Mouse (Mus musculus) lung, embryonic 14.5 days (tissue): ENCODE data around the gene Atn1. TPM values are rescaled to one million over a fixed set of nuclear protein-coding genes. Genes with fewer than 3 reads are reported as not detected.

Experiments used
- ATAC-seq: fragments of 200-750 bp; cut with Nextera tagmentation; 2 replicates; pipeline ENCODE4 v1.8.0; 2017; ENCODE audit warnings: mild to moderate bottlenecking, moderate TSS enrichment, moderate library complexity; ENCODE audit not compliant: insufficient read depth
- DNase-seq: peaks from one replicate; pipeline ENCODE4 v3.0.0-alpha.2; 2015
- H3K27ac ChIP-seq: fragments of 300-500 bp; sonication (generic); 2 replicates; pipeline ENCODE4 v1.5.1; 2014; ENCODE audit warnings: low read depth, mild to moderate bottlenecking, moderate library complexity
- H3K27me3 ChIP-seq: fragments of 300-500 bp; sonication (generic); 2 replicates; pipeline ENCODE4 v1.6.1; 2014; ENCODE audit warnings: low read length, control low read depth; ENCODE audit not compliant: insufficient read depth
- H3K36me3 ChIP-seq: fragments of 300-500 bp; sonication (generic); 2 replicates; pipeline ENCODE4 v1.6.1; 2014; ENCODE audit warnings: control low read depth; ENCODE audit not compliant: insufficient read depth
- H3K4me1 ChIP-seq: fragments of 300-500 bp; sonication (generic); 2 replicates; pipeline ENCODE4 v1.6.1; 2014; ENCODE audit warnings: antibody characterized with exemption, control low read depth; ENCODE audit not compliant: insufficient read depth
- H3K4me2 ChIP-seq: fragments of 300-500 bp; sonication (generic); 2 replicates; pipeline ENCODE4 v1.6.1; 2014; ENCODE audit warnings: mild to moderate bottlenecking
- H3K4me3 ChIP-seq: fragments of 300-500 bp; sonication (generic); 2 replicates; pipeline ENCODE4 v1.5.1; 2014; ENCODE audit warnings: low read depth, low read length
- H3K9ac ChIP-seq: fragments of 300-500 bp; sonication (generic); 2 replicates; pipeline ENCODE4 v1.6.1; 2014
- H3K9me3 ChIP-seq: fragments of 300-500 bp; sonication (generic); 2 replicates; pipeline ENCODE4 v1.6.1; 2016; ENCODE audit warnings: low read depth, low read length, control low read depth
- CTCF ChIP-seq: IDR thresholded peaks from 2 replicates; pipeline ENCODE4 v1.5.1; 2016; ENCODE audit warnings: antibody characterized with exemption, low read depth
- WGBS: fragments of 180-500 bp; shearing (Covaris S2); extraction: QIAGEN DNeasy Blood & Tissue Kit; methylation state at CpG from one replicate; pipeline ENCODE4 v1.1.7; 2014; 5-methylcytosine and 5-hydroxymethylcytosine counted together
- polyA plus RNA-seq: library from polyadenylated mRNA; unstranded; fragments of >200 nt; fragmentation: Nextera tagmentation; extraction: Ambion mirVana; gene quantifications from 2 replicates; pipeline ENCODE4 v1.2.1, GENCODE M21; 2014

Atn1 gene
- polyA plus RNA-seq, 1 experiment from 2014 or later: 15.1 TPM

DNA sequence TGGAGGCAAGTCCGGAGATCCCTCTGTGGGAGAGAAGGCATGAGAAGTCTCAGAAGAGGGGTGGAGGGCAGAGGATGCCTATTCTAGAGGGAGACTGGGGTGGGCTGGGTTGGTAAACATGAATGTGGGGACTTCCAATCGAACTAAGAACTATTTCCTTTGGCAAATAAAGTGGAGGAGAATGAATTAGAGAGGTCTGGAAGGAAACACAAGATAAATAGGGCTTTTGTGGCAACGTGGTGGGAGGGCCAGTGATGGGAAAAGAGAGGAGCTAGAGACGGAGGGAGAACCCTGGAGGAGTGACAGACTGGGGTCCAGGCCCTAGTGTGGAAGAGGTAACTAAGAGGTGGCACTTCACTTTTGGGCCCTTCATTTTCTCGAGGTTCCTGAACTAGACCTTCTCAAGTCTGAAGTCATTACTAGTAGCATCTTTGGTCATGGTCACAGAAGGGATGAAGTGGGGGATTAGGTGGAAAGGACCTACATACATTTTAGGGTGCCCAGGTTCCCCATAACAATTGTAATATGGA, 1.1 kb upstream of the Atn1 start:
- ATAC-seq: no peak
- H3K36me3 ChIP-seq: peaks cover 6% of the 10 kb centered on the region; the same call in 1 of the 2 replicates

GRCm38 (mm10) chr6:124756652-124757350, 477 bp upstream of the Atn1 start:
- WGBS: under 1% methylated on average over 51 of the region's 54 CpGs
- peaks cover 22% of the 10 kb centered on the region for H3K4me1 ChIP-seq

More for the DNA sequence above, 1.1 kb upstream of the Atn1 start:
- H3K4me1 ChIP-seq: peaks cover 22% of the 10 kb centered on the region
- H3K27me3 ChIP-seq: no peaks in the 10 kb centered on the region
- WGBS: 5% methylated on average over 5 of the region's 5 CpGs
- H3K4me2 ChIP-seq: peak overlapping the region; percentile 78
- no peaks in the 10 kb centered on the region for H3K9me3 ChIP-seq
- peak overlapping the region; percentile 78 for H3K4me3 ChIP-seq
- DNase-seq: peak; percentile 25
- peak overlapping the region; percentile 90 for H3K9ac ChIP-seq
- TF ChIP-seq CTCF: no peak
- H3K27ac ChIP-seq: peak overlapping the region; percentile 97

GRCm38 (mm10) chr6:124755306-124755705, 1.0 kb downstream of the Atn1 start:
- DNase-seq (peak; percentile 24), ATAC-seq (no peak)
- Histone ChIP-seq H3K36me3 (peaks cover 9% of the 10 kb centered on the region; the same call in 1 of the 2 replicates), H3K9me3 (no peaks in the 10 kb centered on the region), H3K27me3 (no peaks in the 10 kb centered on the region), H3K9ac (peak overlapping the region; percentile 90), H3K4me2 (peak overlapping the region; percentile 78), H3K27ac (peak overlapping the region; percentile 97), H3K4me3 (peak overlapping the region; percentile 78), H3K4me1 (peaks cover 22% of the 10 kb centered on the region)
- WGBS: 4% methylated on average over 3 of the region's 3 CpGs
- no peak for TF ChIP-seq CTCF

More at GRCm38 (mm10) chr6:124756652-124757350, 477 bp upstream of the Atn1 start:
- Histone ChIP-seq H3K9ac (peak overlapping the region; percentile 90), H3K27ac (peak overlapping the region; percentile 97), H3K27me3 (no peaks in the 10 kb centered on the region), H3K36me3 (peaks cover 9% of the 10 kb centered on the region; the same call in 1 of the 2 replicates), H3K4me3 (peak overlapping the region; percentile 78), H3K4me2 (peak overlapping the region; percentile 78), H3K9me3 (no peaks in the 10 kb centered on the region)
- ATAC-seq (peak; percentile 75), DNase-seq (peak; percentile 91)
- TF ChIP-seq CTCF: no peak

GRCm38 (mm10) chr6:124753861-124754260, 2.5 kb downstream of the Atn1 start:
- Histone ChIP-seq H3K4me2 (peak overlapping the region; percentile 5; the same call in 1 of the 2 replicates), H3K9ac (no peak overlapping the region), H3K27ac (no peak overlapping the region), H3K27me3 (no peaks in the 10 kb centered on the region), H3K4me3 (no peak overlapping the region), H3K9me3 (no peaks in the 10 kb centered on the region), H3K36me3 (peaks cover 21% of the 10 kb centered on the region), H3K4me1 (peaks cover 19% of the 10 kb centered on the region)
- ATAC-seq (no peak), DNase-seq (no peak)
- WGBS: 84% methylated on average over 2 of the region's 2 CpGs
- no peak for TF ChIP-seq CTCF

DNA sequence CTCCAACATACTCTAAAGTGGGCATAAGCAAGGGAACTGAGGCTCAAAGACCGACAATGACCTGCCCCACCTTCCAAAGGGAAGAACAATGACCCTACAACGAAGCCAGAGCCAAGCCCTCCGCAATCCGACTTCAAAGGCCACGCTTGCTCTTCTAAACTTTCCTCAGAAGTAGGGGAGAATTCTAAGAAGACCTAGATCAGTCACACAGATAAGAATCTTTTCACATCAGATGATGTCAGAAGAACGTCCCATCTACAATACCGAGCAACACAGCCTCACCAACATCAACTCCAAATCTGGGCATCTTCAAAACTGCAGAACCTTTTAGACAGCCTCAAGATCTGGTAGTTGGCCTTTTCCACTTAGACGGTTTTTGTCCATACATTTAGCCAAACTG, 5.9 kb downstream of the Atn1 start:
- no peaks in the 10 kb centered on the region for H3K9me3 ChIP-seq
- no peak overlapping the region for H3K9ac ChIP-seq
- 82% methylated on average over 8 of the region's 8 CpGs for WGBS
- H3K4me1 ChIP-seq: peaks cover 19% of the 10 kb centered on the region; the same call in 1 of the 2 replicates
- H3K4me2 ChIP-seq: no peak overlapping the region
- ATAC-seq: no peak
- no peak for DNase-seq
- no peaks in the 10 kb centered on the region for H3K27me3 ChIP-seq
- H3K4me3 ChIP-seq: no peak overlapping the region
- TF ChIP-seq CTCF: no peak
- H3K36me3 ChIP-seq: peaks cover 50% of the 10 kb centered on the region
- H3K27ac ChIP-seq: no peak overlapping the region

DNA sequence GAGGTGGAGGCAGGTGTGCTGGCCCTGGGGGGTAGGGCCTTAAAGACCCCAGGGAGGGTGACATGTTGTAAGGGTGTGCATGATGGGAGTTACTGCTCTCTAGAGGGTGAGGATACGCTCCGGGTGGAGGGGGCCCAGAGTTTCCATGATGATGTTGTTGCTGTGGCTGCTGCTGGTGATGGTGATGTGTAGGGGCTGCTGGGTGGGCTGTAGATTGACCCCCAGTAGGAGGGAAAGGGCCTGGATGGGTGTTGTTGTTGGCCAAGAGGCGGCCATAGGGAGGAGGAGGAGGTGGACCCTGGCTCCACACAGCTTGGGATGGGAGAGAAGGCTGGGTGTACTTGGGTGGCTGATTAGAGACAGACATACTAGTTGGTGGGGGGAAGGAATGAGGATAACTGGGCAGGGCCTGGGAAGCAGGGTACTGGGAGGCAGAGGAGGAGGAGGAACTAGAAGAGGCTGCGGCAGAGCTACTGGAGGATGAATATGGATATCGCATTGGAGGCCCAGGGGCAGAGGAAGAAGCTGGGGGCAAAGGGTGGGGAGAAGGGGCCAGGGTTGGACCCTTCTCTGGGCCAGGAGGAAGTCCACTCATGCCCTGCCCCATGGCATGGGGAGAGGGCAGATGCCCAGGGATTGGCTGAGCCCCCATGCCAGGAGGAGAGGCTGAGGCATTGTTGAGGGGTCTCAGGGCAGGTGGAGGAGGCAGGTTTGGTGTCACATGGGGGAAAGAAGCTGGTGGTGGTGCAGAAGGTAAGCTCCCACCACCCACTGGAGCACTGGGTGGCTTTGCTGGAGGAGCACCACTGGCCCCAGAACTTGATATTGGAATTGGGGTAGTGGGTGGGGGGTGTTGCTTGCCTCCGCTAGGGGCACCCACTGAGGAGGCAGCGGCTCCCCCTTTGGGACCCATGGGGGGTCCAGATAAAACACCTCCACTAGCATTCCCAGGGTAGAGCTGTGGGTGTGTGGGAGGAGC, 9.4 kb downstream of the Atn1 start:
- Histone ChIP-seq H3K4me3 (peak overlapping the region; percentile 44; the same call in 1 of the 2 replicates), H3K4me2 (peak overlapping the region; percentile 97), H3K4me1 (0 out of 2 replicates have a peak, but pooled peaks cover 7% of the 10 kb centered on the region), H3K27me3 (no peaks in the 10 kb centered on the region), H3K36me3 (peaks cover 69% of the 10 kb centered on the region), H3K9ac (peak overlapping the region; percentile 73), H3K27ac (no peak overlapping the region; the same call in 1 of the 2 replicates), H3K9me3 (no peaks in the 10 kb centered on the region)
- DNase-seq (peak; percentile 7), ATAC-seq (no peak)
- 90% methylated on average over 7 of the region's 7 CpGs for WGBS
- no peak for TF ChIP-seq CTCF
